Mouse (Mus musculus): ENCODE measurements at regions not wholly inside any gene's neighbourhood (a gene's known extent, or its start where the extent isn't known, plus 50 kb on each side); places are given as distances from the start of the nearest gene placed in this dataset.

- H3K27me3 ChIP-seq (ENCODE audit: control insufficient read depth, insufficient read depth, low read length): no peaks in the 10 kb centered on the region
- H3K4me1 ChIP-seq (ENCODE audit: control insufficient read depth, insufficient read depth, low read length): no peaks in the 10 kb centered on the region
- no peak overlapping the region for H3K27ac ChIP-seq (ENCODE audit: control insufficient read depth, insufficient read depth, low read depth, low read length)
- H3K36me3 ChIP-seq (ENCODE audit: control insufficient read depth, insufficient read depth, low read length): no peaks in the 10 kb centered on the region
- no peak overlapping the region for H3K4me3 ChIP-seq (ENCODE audit: control insufficient read depth, low read depth, low read length)
- no peak for TF ChIP-seq CTCF (IDR thresholded peaks at IDR 0.05; ENCODE audit: control insufficient read depth, insufficient read depth, insufficient replicate concordance, low read depth, low read length)
- TF ChIP-seq POLR2A (IDR thresholded peaks at IDR 0.05; ENCODE audit: control insufficient read depth, low read depth, low read length): no peak
Observed at GRCm38 (mm10) chr1:119308719-119309365, 113.2 kb downstream of the Inhbb start.

- no peaks in the 10 kb centered on the region for H3K4me1 ChIP-seq (ENCODE audit: control insufficient read depth, insufficient read depth, low read length)
- no peaks in the 10 kb centered on the region for H3K27me3 ChIP-seq (ENCODE audit: control insufficient read depth, insufficient read depth, low read length)
- H3K27ac ChIP-seq (ENCODE audit: control insufficient read depth, insufficient read depth, low read depth, low read length): no peak overlapping the region
- H3K4me3 ChIP-seq (ENCODE audit: control insufficient read depth, low read depth, low read length): no peak overlapping the region
- H3K36me3 ChIP-seq (ENCODE audit: control insufficient read depth, insufficient read depth, low read length): no peaks in the 10 kb centered on the region
- no peak for TF ChIP-seq POLR2A (IDR thresholded peaks at IDR 0.05; ENCODE audit: control insufficient read depth, low read depth, low read length)
Observed at GRCm38 (mm10) chr1:119305315-119305976, 116.6 kb downstream of the Inhbb start.

- Histone ChIP-seq H3K27me3 (ENCODE audit: control insufficient read depth, insufficient read depth, low read length) (no peaks in the 10 kb centered on the region), H3K27ac (ENCODE audit: control insufficient read depth, insufficient read depth, low read depth, low read length) (no peak overlapping the region), H3K4me1 (ENCODE audit: control insufficient read depth, insufficient read depth, low read length) (no peaks in the 10 kb centered on the region), H3K4me3 (ENCODE audit: control insufficient read depth, low read depth, low read length) (no peak overlapping the region), H3K36me3 (ENCODE audit: control insufficient read depth, insufficient read depth, low read length) (no peaks in the 10 kb centered on the region)
- no peak for TF ChIP-seq POLR2A (IDR thresholded peaks at IDR 0.05; ENCODE audit: control insufficient read depth, low read depth, low read length)
- no peak for TF ChIP-seq CTCF (IDR thresholded peaks at IDR 0.05; ENCODE audit: control insufficient read depth, insufficient read depth, insufficient replicate concordance, low read depth, low read length)
Observed at GRCm38 (mm10) chr1:119304470-119304980, 117.5 kb downstream of the Inhbb start.

GRCm38 (mm10) chr1:119302349-119302995 is 119.6 kb downstream of the Inhbb start:
- no peaks in the 10 kb centered on the region for H3K4me1 ChIP-seq (ENCODE audit: control insufficient read depth, insufficient read depth, low read length)
- H3K4me3 ChIP-seq (ENCODE audit: control insufficient read depth, low read depth, low read length): no peak overlapping the region
- H3K36me3 ChIP-seq (ENCODE audit: control insufficient read depth, insufficient read depth, low read length): no peaks in the 10 kb centered on the region
- H3K27ac ChIP-seq (ENCODE audit: control insufficient read depth, insufficient read depth, low read depth, low read length): no peak overlapping the region
- no peaks in the 10 kb centered on the region for H3K27me3 ChIP-seq (ENCODE audit: control insufficient read depth, insufficient read depth, low read length)
- TF ChIP-seq CTCF (IDR thresholded peaks at IDR 0.05; ENCODE audit: control insufficient read depth, insufficient read depth, insufficient replicate concordance, low read depth, low read length) (no peak), POLR2A (IDR thresholded peaks at IDR 0.05; ENCODE audit: control insufficient read depth, low read depth, low read length) (no peak)

- no peaks in the 10 kb centered on the region for H3K27me3 ChIP-seq (ENCODE audit: control insufficient read depth, insufficient read depth, low read length)
- no peaks in the 10 kb centered on the region for H3K36me3 ChIP-seq (ENCODE audit: control insufficient read depth, insufficient read depth, low read length)
- TF ChIP-seq CTCF (IDR thresholded peaks at IDR 0.05; ENCODE audit: control insufficient read depth, insufficient read depth, insufficient replicate concordance, low read depth, low read length) (no peak), POLR2A (IDR thresholded peaks at IDR 0.05; ENCODE audit: control insufficient read depth, low read depth, low read length) (no peak)
Observed at GRCm38 (mm10) chr1:119301931-119302330, 120.1 kb downstream of the Inhbb start.

GRCm38 (mm10) chr1:119301258-119301657 is 120.8 kb downstream of the Inhbb start:
- no peak overlapping the region for H3K27ac ChIP-seq (ENCODE audit: control insufficient read depth, insufficient read depth, low read depth, low read length)
- no peak overlapping the region for H3K4me3 ChIP-seq (ENCODE audit: control insufficient read depth, low read depth, low read length)
- H3K36me3 ChIP-seq (ENCODE audit: control insufficient read depth, insufficient read depth, low read length): no peaks in the 10 kb centered on the region
- TF ChIP-seq POLR2A (IDR thresholded peaks at IDR 0.05; ENCODE audit: control insufficient read depth, low read depth, low read length): no peak
- TF ChIP-seq CTCF (IDR thresholded peaks at IDR 0.05; ENCODE audit: control insufficient read depth, insufficient read depth, insufficient replicate concordance, low read depth, low read length): no peak
- no peaks in the 10 kb centered on the region for H3K27me3 ChIP-seq (ENCODE audit: control insufficient read depth, insufficient read depth, low read length)
- H3K4me1 ChIP-seq (ENCODE audit: control insufficient read depth, insufficient read depth, low read length): no peaks in the 10 kb centered on the region

More at GRCm38 (mm10) chr1:119301931-119302330, 120.1 kb downstream of the Inhbb start:
- H3K4me1 ChIP-seq (ENCODE audit: control insufficient read depth, insufficient read depth, low read length): no peaks in the 10 kb centered on the region
- no peak overlapping the region for H3K27ac ChIP-seq (ENCODE audit: control insufficient read depth, insufficient read depth, low read depth, low read length)
- no peak overlapping the region for H3K4me3 ChIP-seq (ENCODE audit: control insufficient read depth, low read depth, low read length)
